Mouse (Mus musculus): ENCODE measurements around the gene Bet1l. TPM values are rescaled to one million over a fixed set of nuclear protein-coding genes. Genes with fewer than 3 reads are reported as not detected.

The Bet1l gene
- polyA plus RNA-seq, 1 experiment from 2014 or later = 65.4 TPM

DNA sequence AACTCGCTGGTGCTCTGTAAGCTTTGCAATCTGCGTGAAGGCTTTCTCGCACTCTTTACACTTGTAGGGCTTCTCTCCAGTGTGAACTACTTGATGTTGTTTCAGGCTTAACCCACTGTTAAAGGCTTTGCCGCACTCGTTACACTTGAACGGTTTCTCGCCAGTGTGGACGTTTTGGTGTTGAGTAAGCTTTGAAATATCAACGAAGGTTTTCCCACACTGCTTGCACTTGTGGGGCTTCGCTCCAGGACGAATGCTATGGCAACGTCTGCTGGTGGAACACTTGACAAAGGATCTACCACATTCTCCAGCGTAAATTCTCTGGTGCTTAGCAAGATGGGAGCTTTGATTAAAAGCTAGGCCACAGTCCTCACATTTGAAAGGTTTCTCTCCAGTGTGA is 45.7 kb downstream of the Bet1l start:
- no peak for DNase-seq (ENCODE audit: low spot score)
- no peak for ATAC-seq (ENCODE audit: low read depth)
- Histone ChIP-seq H3K4me1 (ENCODE audit: control insufficient read depth, insufficient read depth, low read length) (no peaks in the 10 kb centered on the region), H3K27ac (replicated peaks; ENCODE audit: low read depth, low read length) (no peak overlapping the region), H3K4me2 (ENCODE audit: low read depth, low read length) (no peak overlapping the region), H3K27me3 (replicated peaks; ENCODE audit: control insufficient read depth, insufficient read depth, low read length) (no peaks in the 10 kb centered on the region), H3K36me3 (ENCODE audit: control insufficient read depth, insufficient read depth, low read length) (peaks cover 15% of the 10 kb centered on the region; the same call in 1 of the 2 replicates), H3K9me3 (ENCODE audit: control insufficient read depth, low read length) (no peaks in the 10 kb centered on the region), H3K9ac (ENCODE audit: low read depth, low read length) (no peak overlapping the region), H3K4me3 (ENCODE audit: low read depth, low read length) (no peak overlapping the region)
- 89% methylated on average over 13 of the region's 13 CpGs for WGBS

GRCm38 (mm10) chr7:140810496-140810895 is 46.9 kb downstream of the Bet1l start:
- no peak for DNase-seq (ENCODE audit: low spot score)
- Histone ChIP-seq H3K4me1 (ENCODE audit: control insufficient read depth, insufficient read depth, low read length) (no peaks in the 10 kb centered on the region), H3K36me3 (ENCODE audit: control insufficient read depth, insufficient read depth, low read length) (peaks cover 15% of the 10 kb centered on the region; the same call in 1 of the 2 replicates), H3K9ac (ENCODE audit: low read depth, low read length) (no peak overlapping the region), H3K27me3 (replicated peaks; ENCODE audit: control insufficient read depth, insufficient read depth, low read length) (no peaks in the 10 kb centered on the region), H3K4me3 (ENCODE audit: low read depth, low read length) (no peak overlapping the region), H3K27ac (replicated peaks; ENCODE audit: low read depth, low read length) (no peak overlapping the region), H3K9me3 (ENCODE audit: control insufficient read depth, low read length) (no peaks in the 10 kb centered on the region), H3K4me2 (ENCODE audit: low read depth, low read length) (no peak overlapping the region)
- whole genome bisulfite sequencing = 92% methylated on average over 6 of the region's 6 CpGs
- no peak for ATAC-seq (ENCODE audit: low read depth)

DNA sequence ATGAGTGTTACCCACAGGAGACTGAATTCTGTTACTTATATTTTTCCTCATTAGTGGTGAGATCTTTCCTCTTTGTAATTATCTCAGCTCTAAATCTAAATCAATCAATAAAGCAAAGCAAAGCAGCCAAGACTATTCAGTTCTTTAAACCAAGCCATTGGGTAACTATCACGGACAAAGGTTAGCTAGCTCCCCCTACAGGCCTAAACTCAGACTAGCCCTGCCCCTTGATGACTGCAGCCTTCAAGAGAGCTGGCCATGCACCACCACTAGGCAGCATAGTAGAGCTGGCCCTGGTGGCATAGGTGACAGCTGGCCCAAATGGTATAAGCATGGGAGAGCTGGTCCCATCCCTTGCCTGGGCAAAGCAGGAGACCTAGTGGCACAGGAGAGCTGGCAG is 51.7 kb downstream of the Bet1l start:
- Histone ChIP-seq H3K4me2 (ENCODE audit: low read depth, low read length) (no peak overlapping the region), H3K9ac (ENCODE audit: low read depth, low read length) (no peak overlapping the region), H3K36me3 (ENCODE audit: control insufficient read depth, insufficient read depth, low read length) (0 out of 2 replicates have a peak, but pooled peaks cover 2% of the 10 kb centered on the region), H3K4me1 (ENCODE audit: control insufficient read depth, insufficient read depth, low read length) (no peaks in the 10 kb centered on the region), H3K27me3 (replicated peaks; ENCODE audit: control insufficient read depth, insufficient read depth, low read length) (no peaks in the 10 kb centered on the region), H3K27ac (replicated peaks; ENCODE audit: low read depth, low read length) (no peak overlapping the region), H3K4me3 (ENCODE audit: low read depth, low read length) (no peak overlapping the region), H3K9me3 (ENCODE audit: control insufficient read depth, low read length) (no peaks in the 10 kb centered on the region)
- DNase-seq (ENCODE audit: low spot score) (peak; percentile 7), ATAC-seq (ENCODE audit: low read depth) (no peak)
- WGBS = 11% methylated on average over 1 of the region's 1 CpGs

Other genes starting within 250 kb of the Bet1l start
- gene Olfr61, start 228.6 kb downstream of the Bet1l start, polyA plus RNA-seq (2014; fragmentation: Nextera tagmentation; extraction: Ambion mirVana) = not detected in 2 replicates
- gene Olfr53, start 211.1 kb downstream of the Bet1l start, polyA plus RNA-seq (2014; fragmentation: Nextera tagmentation; extraction: Ambion mirVana) = not detected in 2 replicates
- gene Olfr539, start 197.6 kb downstream of the Bet1l start, polyA plus RNA-seq (2014; fragmentation: Nextera tagmentation; extraction: Ambion mirVana) = 0.20 TPM in 1 of 2 replicates, not detected in the other
- gene Olfr45, start 175.6 kb downstream of the Bet1l start, polyA plus RNA-seq (2014; fragmentation: Nextera tagmentation; extraction: Ambion mirVana) = not detected in 2 replicates
- not detected in 2 replicates for gene Olfr541, start 160.3 kb downstream of the Bet1l start, polyA plus RNA-seq (2014; fragmentation: Nextera tagmentation; extraction: Ambion mirVana)
- not detected in 2 replicates for gene Cyp2e1, start 93.8 kb downstream of the Bet1l start, polyA plus RNA-seq (2014; fragmentation: Nextera tagmentation; extraction: Ambion mirVana)
- gene Syce1, start 69.7 kb downstream of the Bet1l start, polyA plus RNA-seq (2014; fragmentation: Nextera tagmentation; extraction: Ambion mirVana) = 0.35 and 0.69 TPM in 2 replicates
- 1.4 and 2.3 TPM in 2 replicates for gene Zfp941, start 35.4 kb downstream of the Bet1l start, polyA plus RNA-seq (2014; fragmentation: Nextera tagmentation; extraction: Ambion mirVana)
- 7.6 and 12.9 TPM in 2 replicates for gene Urah, start 22.6 kb downstream of the Bet1l start, polyA plus RNA-seq (2014; fragmentation: Nextera tagmentation; extraction: Ambion mirVana)
- 0.88 and 3.6 TPM in 2 replicates for gene Scgb1c1, start 12.0 kb downstream of the Bet1l start, polyA plus RNA-seq (2014; fragmentation: Nextera tagmentation; extraction: Ambion mirVana)
- not detected in 2 replicates for gene Odf3, start 9.8 kb downstream of the Bet1l start, polyA plus RNA-seq (2014; fragmentation: Nextera tagmentation; extraction: Ambion mirVana)
- gene Gm45785, start 1.2 kb downstream of the Bet1l start, polyA plus RNA-seq (2014; fragmentation: Nextera tagmentation; extraction: Ambion mirVana) = not detected in 2 replicates
- 76.0 and 80.0 TPM in 2 replicates for gene Ric8a, start 620 bp downstream of the Bet1l start, polyA plus RNA-seq (2014; fragmentation: Nextera tagmentation; extraction: Ambion mirVana)
- gene Psmd13, start 24.4 kb upstream of the Bet1l start, polyA plus RNA-seq (2014; fragmentation: Nextera tagmentation; extraction: Ambion mirVana) = 127 and 140 TPM in 2 replicates
- 18.3 and 19.9 TPM in 2 replicates for gene Sirt3, start 24.7 kb upstream of the Bet1l start, polyA plus RNA-seq (2014; fragmentation: Nextera tagmentation; extraction: Ambion mirVana)
- gene Cox8b, start 42.9 kb upstream of the Bet1l start, polyA plus RNA-seq (2014; fragmentation: Nextera tagmentation; extraction: Ambion mirVana) = 55.5 and 92.1 TPM in 2 replicates
- gene Nlrp6, start 63.3 kb upstream of the Bet1l start, polyA plus RNA-seq (2014; fragmentation: Nextera tagmentation; extraction: Ambion mirVana) = 0.19 and 0.42 TPM in 2 replicates
- gene Pgghg, start 83.8 kb upstream of the Bet1l start, polyA plus RNA-seq (2014; fragmentation: Nextera tagmentation; extraction: Ambion mirVana) = 22.7 and 25.5 TPM in 2 replicates
- gene Ifitm5, start 92.7 kb upstream of the Bet1l start, polyA plus RNA-seq (2014; fragmentation: Nextera tagmentation; extraction: Ambion mirVana) = 108 and 179 TPM in 2 replicates
- 0.89 TPM in 1 of 2 replicates, not detected in the other for gene Gm45717, start 98.4 kb upstream of the Bet1l start, polyA plus RNA-seq (2014; fragmentation: Nextera tagmentation; extraction: Ambion mirVana)
- gene Ifitm2, start 98.4 kb upstream of the Bet1l start, polyA plus RNA-seq (2014; fragmentation: Nextera tagmentation; extraction: Ambion mirVana) = 1,406 and 1,438 TPM in 2 replicates
- 63.4 and 76.6 TPM in 2 replicates for gene Ifitm1, start 109.6 kb upstream of the Bet1l start, polyA plus RNA-seq (2014; fragmentation: Nextera tagmentation; extraction: Ambion mirVana)
- 170 and 178 TPM in 2 replicates for gene Ifitm3, start 153.2 kb upstream of the Bet1l start, polyA plus RNA-seq (2014; fragmentation: Nextera tagmentation; extraction: Ambion mirVana)
- gene Ifitm6, start 160.3 kb upstream of the Bet1l start, polyA plus RNA-seq (2014; fragmentation: Nextera tagmentation; extraction: Ambion mirVana) = 1.6 and 2.1 TPM in 2 replicates
- not detected in 2 replicates for gene Gm17387, start 171.6 kb upstream of the Bet1l start, polyA plus RNA-seq (2014; fragmentation: Nextera tagmentation; extraction: Ambion mirVana)
- 6.6 and 10.3 TPM in 2 replicates for gene B4galnt4, start 203.5 kb upstream of the Bet1l start, polyA plus RNA-seq (2014; fragmentation: Nextera tagmentation; extraction: Ambion mirVana)
- 30.0 and 33.5 TPM in 2 replicates for gene Pkp3, start 220.6 kb upstream of the Bet1l start, polyA plus RNA-seq (2014; fragmentation: Nextera tagmentation; extraction: Ambion mirVana)
- gene Sigirr, start 243.0 kb upstream of the Bet1l start, polyA plus RNA-seq (2014; fragmentation: Nextera tagmentation; extraction: Ambion mirVana) = 4.0 and 4.4 TPM in 2 replicates